Mouse (Mus musculus): ENCODE data around the gene Psme1. TPM values are rescaled to one million over a fixed set of nuclear protein-coding genes. Genes with fewer than 3 reads are reported as not detected.

The Psme1 gene
- 60.5 and 62.2 TPM in 2 replicates for polyA plus RNA-seq (2012; rRNA removed)

DNA sequence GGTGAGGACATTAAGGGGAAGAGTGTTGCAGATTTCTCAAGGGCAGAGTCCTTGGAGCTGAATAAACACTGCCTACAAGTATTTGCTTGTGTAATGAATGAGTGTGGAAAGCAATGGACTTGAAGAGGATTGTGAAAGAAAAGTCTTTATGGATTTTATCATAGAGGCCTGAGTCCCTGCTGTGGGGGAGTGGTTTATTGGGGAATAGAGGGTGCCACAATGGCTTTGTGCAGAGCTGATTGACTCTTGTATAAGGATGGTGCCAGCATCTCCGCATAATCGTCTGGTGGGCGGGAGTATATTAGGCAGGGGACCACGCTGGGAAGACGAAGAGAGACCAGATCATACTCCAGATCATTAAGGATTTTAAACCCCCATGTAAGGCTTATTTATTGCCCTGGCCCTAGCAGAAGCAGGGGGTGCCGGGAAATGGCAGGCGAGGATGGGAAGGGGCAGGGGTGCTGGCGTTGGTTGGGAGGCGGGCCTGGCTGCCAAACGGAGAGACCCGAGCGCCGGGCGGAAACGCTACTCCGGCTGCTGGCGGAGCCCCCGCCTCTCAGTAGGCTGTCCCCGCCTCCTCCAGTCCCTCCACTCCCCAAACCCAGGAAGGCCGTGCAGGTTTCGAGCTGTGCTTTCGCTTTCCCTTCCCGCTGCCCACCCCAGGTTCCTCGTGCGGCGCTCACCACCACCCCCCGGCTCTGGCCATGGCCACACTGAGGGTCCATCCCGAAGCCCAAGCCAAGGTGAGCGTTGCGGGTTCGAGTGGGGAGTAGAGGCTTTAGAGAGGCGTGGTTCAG is at the start of gene Psme1:
Gene Psme1, plus strand, starts transcription at position 253 of the 797 bp plus-strand sequence.

DNA sequence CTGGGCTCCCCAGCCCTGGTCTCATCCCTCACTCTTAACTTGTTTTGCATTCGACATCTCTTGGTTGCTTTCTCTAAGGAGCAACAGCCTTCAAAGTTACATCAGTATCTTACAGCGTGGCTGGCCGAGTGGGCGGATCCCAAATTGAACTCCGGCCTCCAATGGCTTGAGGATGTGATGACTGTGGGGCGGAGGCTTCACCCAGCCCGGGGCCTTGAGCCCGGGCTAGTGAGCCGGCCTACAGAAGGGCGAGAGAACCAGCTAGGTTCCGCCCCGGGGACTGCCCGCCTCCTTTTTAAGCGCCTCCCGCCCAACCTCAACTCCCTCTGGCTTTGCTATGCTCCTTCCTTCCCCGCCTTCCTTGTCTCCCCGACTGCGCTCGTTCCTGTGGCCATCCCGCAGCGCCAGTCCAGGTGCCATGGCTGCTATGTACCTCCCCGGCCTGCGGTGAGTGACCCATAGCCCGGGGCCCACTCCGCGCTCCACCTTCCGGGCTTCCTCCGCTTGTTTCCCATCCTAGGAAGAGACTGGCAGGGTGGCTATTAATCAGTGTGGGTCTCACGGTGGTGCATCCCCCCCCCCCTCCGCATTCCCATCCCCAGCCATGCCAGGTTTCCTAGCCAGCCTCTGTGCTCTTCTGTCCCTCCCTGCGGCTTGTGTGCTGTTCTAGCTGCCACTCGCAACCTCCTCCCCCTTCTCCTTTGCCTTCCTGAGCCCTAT is 37.7 kb upstream of the Psme1 start, which contains the start of gene Pck2:
Gene Pck2, plus strand, starts transcription at position 200 of the 720 bp plus-strand sequence.

DNA sequence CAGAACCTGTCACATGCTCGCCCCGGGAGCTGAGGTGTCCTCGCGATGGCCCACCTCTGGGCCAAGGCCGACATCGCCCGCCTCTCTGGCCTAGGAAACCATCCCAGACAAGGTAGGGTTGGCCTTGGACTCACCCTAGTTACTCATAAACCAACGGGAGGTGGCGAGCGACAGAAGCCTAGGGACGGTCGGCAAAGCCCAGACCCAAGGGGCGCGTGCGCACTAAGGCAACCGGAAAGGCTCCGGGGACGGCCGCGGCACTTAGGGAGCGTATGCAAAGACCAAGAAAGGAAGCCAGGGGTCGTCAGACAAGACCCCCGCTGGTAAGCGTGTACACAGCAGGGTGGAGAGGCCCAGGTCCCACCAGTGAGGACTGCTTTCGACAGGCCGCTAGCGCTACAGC is 18.1 kb upstream of the Psme1 start, which contains the start of gene Dcaf11:
Gene Dcaf11, plus strand, starts transcription at position 208 of the 403 bp plus-strand sequence.

DNA sequence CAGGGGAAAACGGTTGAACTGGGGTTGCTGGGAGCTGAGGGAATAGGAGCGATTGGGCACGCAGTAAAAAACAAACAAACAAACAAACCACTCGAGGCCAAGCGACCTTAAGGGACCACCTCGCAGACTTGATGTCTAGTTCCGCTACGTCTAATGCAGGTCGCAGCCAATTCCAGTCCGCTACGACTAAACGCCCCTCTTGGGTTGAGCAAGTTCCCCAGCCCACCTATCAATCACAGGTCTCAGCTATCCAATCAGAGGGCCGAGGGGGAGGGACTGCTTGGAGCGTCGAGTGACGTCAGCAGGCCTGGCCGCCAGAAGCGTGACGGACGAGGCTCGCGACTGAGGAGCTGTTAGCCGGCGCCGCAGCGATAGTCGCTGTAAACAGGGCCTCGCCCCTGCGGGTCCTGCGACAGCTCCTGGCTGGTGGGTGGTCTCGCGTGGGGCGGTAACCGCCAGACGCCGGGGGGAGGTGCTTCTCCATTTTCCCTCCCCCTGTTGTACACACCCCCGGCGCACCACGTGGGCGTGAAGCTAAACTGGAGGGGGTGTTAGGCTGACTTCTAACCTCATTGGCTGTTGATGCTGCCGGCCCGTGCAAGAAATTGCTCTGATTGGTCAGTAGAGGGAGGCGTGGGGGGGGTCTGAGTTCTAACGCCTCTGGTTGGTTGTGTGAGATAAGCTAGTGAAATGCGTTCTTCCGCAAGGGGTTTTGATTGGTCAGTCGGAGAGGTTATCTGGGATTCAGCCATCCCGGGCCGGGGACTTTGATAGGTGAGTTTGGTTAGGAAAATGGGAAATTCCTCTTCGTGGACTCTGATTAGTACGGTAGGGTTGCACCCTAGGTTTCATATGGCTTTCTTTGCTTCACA is 17.5 kb upstream of the Psme1 start, which contains the start of gene A730061H03Rik:
Gene A730061H03Rik, minus strand, starts transcription at position 205 of the 872 bp plus-strand sequence.

DNA sequence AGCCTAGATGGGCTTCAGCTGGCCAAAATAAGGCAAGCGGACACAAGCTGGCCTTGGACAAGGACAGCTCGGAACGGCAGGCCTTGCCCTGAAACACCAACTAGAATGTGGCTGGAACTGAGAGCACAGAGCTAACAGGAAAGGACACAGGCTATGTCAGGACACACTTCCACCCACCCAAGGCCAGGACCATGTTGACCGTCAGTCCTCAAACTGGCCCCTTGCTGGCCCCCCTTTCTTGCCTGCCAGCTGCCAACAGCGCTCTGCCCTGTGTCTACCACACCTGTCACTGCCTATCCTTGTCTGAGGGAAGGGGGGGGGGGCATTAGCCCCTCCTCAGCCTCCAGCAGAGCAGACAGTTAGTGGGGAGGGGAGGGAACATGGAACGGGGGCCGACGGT is 2.6 kb upstream of the Psme1 start, which contains the start of gene Fitm1:
Gene Fitm1, plus strand, starts transcription at position 316 of the 400 bp plus-strand sequence.

DNA sequence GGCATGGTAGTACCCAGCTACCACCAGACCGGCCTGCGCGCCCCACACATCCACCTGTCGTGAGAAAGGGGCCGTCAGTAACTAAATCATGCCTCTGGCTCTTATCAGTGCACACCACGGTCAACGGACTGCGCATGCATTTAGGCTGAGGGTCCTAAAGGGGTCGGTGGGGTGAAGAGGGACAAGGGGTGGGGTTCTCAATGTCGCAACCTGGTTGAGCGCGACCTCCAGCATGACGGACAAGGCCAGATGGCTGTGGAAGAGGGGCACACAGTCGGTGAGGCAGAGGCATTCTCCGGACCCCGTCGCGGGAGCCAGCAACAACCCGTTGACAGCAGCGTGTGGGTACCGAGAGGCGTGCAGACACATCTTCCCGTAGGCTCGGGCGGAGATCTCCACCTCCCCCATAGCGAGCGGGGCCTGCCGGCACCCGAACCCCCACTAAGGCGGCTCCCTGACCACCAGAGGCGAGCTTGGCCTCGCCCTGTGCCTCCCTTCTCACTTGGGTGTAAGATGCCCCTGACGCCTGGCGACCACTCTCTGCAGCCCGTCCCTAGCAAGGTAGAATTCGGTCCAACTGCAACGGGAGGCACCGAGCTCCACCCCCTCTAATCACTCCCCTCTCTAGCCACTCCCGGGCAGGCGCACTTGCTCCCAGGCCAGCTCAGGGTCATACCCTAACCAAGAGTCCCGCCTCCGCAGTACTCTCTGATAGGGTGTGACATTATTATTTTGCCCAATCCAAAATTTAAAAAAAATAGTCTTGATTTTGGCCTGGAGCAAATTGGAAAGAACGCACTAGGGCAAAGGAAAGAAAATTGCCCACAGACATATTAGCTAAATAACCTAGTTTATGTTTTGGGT is 7.0 kb downstream of the Psme1 start, which contains the start of gene Emc9:
Gene Emc9, minus strand, starts transcription at position 601 of the 864 bp plus-strand sequence.

DNA sequence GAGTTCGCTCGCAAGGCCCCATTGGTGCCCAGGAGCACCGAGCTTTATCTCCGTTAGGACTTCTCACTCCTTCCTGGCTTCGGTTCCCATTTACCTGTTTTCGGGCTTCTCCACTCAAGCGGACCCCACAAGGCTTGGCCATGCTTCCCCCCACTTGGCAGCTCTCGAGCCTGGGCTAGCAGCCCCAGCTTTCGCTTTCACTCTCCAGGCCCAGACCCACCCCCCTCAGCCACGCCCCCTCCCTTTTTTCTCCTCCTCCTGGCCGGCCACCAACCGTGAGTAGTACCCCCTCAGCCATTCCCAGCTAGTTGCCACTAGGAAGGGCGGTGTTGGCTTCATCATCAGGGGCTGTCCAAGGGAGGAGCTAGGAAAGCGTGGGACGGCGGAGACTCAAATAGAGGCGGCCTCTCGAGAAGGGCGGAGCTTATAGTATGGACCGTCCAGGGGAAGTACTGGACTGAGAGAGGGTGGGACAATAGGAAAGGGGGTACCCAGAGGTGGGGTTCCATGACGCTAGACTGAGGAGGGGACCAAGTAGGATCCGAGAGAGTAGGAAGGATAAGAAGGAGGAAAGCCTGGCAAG is 12.9 kb downstream of the Psme1 start, which contains the start of gene Psme2:
Gene Psme2, minus strand, starts transcription at position 366 of the 583 bp plus-strand sequence.

DNA sequence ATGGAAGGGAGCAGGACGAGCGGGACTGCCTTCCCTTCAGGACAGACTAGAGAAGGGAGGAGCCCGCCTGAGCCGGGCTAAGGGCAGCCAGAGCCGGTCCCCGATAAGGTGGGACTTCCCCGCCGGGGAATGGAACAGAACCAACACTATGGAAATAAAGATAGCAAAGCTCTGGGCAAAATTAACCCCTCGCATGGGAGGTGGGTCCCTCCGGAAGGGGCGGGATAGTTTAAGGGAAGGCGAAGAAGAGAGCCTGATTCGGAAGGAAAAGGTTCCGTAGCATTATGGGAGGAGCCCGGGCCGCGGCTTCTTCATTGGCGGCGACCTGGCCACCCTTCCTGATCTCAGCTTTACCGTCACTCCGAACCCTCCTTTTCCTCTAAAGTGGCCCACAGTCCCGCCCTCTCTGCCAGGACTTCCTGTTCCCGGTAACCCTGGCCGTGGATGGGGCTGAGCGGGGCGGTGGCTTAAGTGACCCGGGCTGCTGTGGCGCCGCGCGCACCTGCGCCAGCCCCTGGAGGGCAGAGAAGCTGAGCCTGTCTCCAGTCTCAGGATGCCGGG is 13.5 kb downstream of the Psme1 start, which contains the start of gene Rnf31:
Gene Rnf31, plus strand, starts transcription at position 378 of the 561 bp plus-strand sequence.

DNA sequence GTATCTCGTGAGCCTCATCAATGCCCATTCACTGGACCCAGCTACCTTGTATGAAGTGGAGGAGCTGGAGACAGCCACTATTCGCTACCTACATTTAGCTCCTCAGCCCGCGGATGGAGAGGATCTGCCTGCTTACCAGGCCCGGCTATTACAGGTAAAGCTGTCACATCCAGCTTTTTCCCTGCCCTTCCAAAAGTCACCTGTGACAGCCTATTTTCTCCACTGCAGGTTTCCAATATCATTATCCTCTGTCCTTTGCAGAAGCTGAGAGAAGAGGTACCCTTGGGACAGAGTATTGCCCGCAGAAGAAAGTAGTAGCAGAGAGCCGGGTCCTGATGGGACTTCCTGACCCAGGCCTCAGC is 25.3 kb downstream of the Psme1 start, which contains the start of gene Irf9:
Gene Irf9, plus strand, starts transcription at position 301 of the 362 bp plus-strand sequence.

DNA sequence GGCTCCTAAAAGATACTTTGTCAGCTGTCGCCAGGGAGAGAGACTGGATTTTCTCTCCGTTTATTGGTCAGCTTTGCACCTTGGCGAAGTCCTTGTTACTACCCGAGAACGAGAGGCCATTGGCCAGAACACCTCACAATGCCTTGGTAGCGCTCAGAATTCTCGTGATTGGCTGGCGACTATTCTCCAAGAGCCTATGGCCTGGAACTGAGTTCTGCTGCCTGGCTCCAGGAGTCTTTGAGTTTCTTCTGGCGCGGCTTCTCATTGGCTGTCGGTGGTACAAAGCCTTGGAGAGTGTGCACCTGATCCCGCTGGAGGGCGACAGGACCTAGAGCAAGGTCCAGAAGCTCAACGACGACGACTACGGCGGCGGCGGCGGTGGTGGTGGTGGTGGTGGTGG is 39.9 kb downstream of the Psme1 start, which contains the start of gene Rec8:
Gene Rec8, plus strand, starts transcription at position 216 of the 400 bp plus-strand sequence.

Other genes starting within 250 kb of the Psme1 start
- 37.1 and 41.5 TPM in 2 replicates for gene Dhrs4, start 99.4 kb upstream of the Psme1 start, polyA plus RNA-seq (2012; rRNA removed)
- 2.1 and 5.1 TPM in 2 replicates for gene Carmil3, start 87.5 kb upstream of the Psme1 start, polyA plus RNA-seq (2012; rRNA removed)
- gene Cpne6, start 67.7 kb upstream of the Psme1 start, polyA plus RNA-seq (2012; rRNA removed): 0.24 and 0.66 TPM in 2 replicates
- not detected in 2 replicates for gene Nrl, start 53.1 kb upstream of the Psme1 start, polyA plus RNA-seq (2012; rRNA removed)
- 45.8 and 47.0 TPM in 2 replicates for gene Pck2, start 37.9 kb upstream of the Psme1 start, polyA plus RNA-seq (2012; rRNA removed)
- 132 and 151 TPM in 2 replicates for gene Dcaf11, start 18.1 kb upstream of the Psme1 start, polyA plus RNA-seq (2012; rRNA removed)
- 0.83 TPM in 1 of 2 replicates, not detected in the other for gene A730061H03Rik, start 17.7 kb upstream of the Psme1 start, polyA plus RNA-seq (2012; rRNA removed)
- 0.16 and 0.64 TPM in 2 replicates for gene Fitm1, start 2.5 kb upstream of the Psme1 start, polyA plus RNA-seq (2012; rRNA removed)
- 14.9 and 15.9 TPM in 2 replicates for gene Emc9, start 7.2 kb downstream of the Psme1 start, polyA plus RNA-seq (2012; rRNA removed)
- gene Psme2, start 13.0 kb downstream of the Psme1 start, polyA plus RNA-seq (2012; rRNA removed): 67.0 and 77.2 TPM in 2 replicates
- gene Rnf31, start 13.6 kb downstream of the Psme1 start, polyA plus RNA-seq (2012; rRNA removed): 42.8 and 44.3 TPM in 2 replicates
- gene Irf9, start 25.4 kb downstream of the Psme1 start, polyA plus RNA-seq (2012; rRNA removed): 50.4 and 62.3 TPM in 2 replicates
- 0.84 and 4.8 TPM in 2 replicates for gene Rec8, start 39.9 kb downstream of the Psme1 start, polyA plus RNA-seq (2012; rRNA removed)
- 57.2 and 66.6 TPM in 2 replicates for gene Ipo4, start 57.8 kb downstream of the Psme1 start, polyA plus RNA-seq (2012; rRNA removed)
- 8.0 and 15.1 TPM in 2 replicates for gene Gm49378, start 59.8 kb downstream of the Psme1 start, polyA plus RNA-seq (2012; rRNA removed)
- gene Tm9sf1, start 65.7 kb downstream of the Psme1 start, polyA plus RNA-seq (2012; rRNA removed): 125 and 156 TPM in 2 replicates
- gene Tssk4, start 72.1 kb downstream of the Psme1 start, polyA plus RNA-seq (2012; rRNA removed): 3.1 and 3.2 TPM in 2 replicates
- 31.8 and 34.4 TPM in 2 replicates for gene Mdp1, start 82.4 kb downstream of the Psme1 start, polyA plus RNA-seq (2012; rRNA removed)
- 9.8 and 10.0 TPM in 2 replicates for gene Gmpr2, start 93.8 kb downstream of the Psme1 start, polyA plus RNA-seq (2012; rRNA removed)
- 171 and 229 TPM in 2 replicates for gene Nedd8, start 94.0 kb downstream of the Psme1 start, polyA plus RNA-seq (2012; rRNA removed)
- 9.6 and 11.9 TPM in 2 replicates for gene Tinf2, start 103.7 kb downstream of the Psme1 start, polyA plus RNA-seq (2012; rRNA removed)
- gene Tgm1, start 135.8 kb downstream of the Psme1 start, polyA plus RNA-seq (2012; rRNA removed): 0.56 and 0.90 TPM in 2 replicates
- 46.1 and 50.9 TPM in 2 replicates for gene Rabggta, start 144.1 kb downstream of the Psme1 start, polyA plus RNA-seq (2012; rRNA removed)
- 60.1 and 67.8 TPM in 2 replicates for gene Dhrs1, start 167.6 kb downstream of the Psme1 start, polyA plus RNA-seq (2012; rRNA removed)
- 10.2 and 12.2 TPM in 2 replicates for gene Nop9, start 167.6 kb downstream of the Psme1 start, polyA plus RNA-seq (2012; rRNA removed)
- gene Cideb, start 180.3 kb downstream of the Psme1 start, polyA plus RNA-seq (2012; rRNA removed): 78.1 and 83.2 TPM in 2 replicates
- gene Ltb4r2, start 183.3 kb downstream of the Psme1 start, polyA plus RNA-seq (2012; rRNA removed): 1.9 and 2.0 TPM in 2 replicates
- 1.5 and 2.1 TPM in 2 replicates for gene Ltb4r1, start 187.8 kb downstream of the Psme1 start, polyA plus RNA-seq (2012; rRNA removed)
- gene Adcy4, start 206.0 kb downstream of the Psme1 start, polyA plus RNA-seq (2012; rRNA removed): 7.3 and 12.7 TPM in 2 replicates
- gene Ripk3, start 210.7 kb downstream of the Psme1 start, polyA plus RNA-seq (2012; rRNA removed): 29.1 and 36.1 TPM in 2 replicates
- gene Nfatc4, start 245.0 kb downstream of the Psme1 start, polyA plus RNA-seq (2012; rRNA removed): 20.1 and 23.7 TPM in 2 replicates